Mouse (Mus musculus) lung, embryonic 16.5 days (tissue): ENCODE measurements around the gene Phf13. TPM values are rescaled to one million over a fixed set of nuclear protein-coding genes. Genes with fewer than 3 reads are reported as not detected.

Experiments used
- ATAC-seq: fragments of 200-750 bp; cut with Nextera tagmentation; 2 replicates; pipeline ENCODE4 v1.8.0; 2017; ENCODE audit warnings: low read depth, mild to moderate bottlenecking, moderate library complexity
- H3K27ac ChIP-seq: fragments of 300-500 bp; sonication (generic); 2 replicates; pipeline ENCODE4 v1.5.1; 2014; ENCODE audit warnings: mild to moderate bottlenecking, control low read depth, low read length
- H3K27me3 ChIP-seq: fragments of 300-500 bp; sonication (generic); 2 replicates; pipeline ENCODE4 v1.6.1; 2014; ENCODE audit warnings: low read depth, low read length, mixed read lengths; ENCODE audit not compliant: control insufficient read depth, insufficient read depth
- H3K36me3 ChIP-seq: fragments of 300-500 bp; sonication (generic); 2 replicates; pipeline ENCODE4 v1.6.1; 2014; ENCODE audit warnings: low read length; ENCODE audit not compliant: control insufficient read depth, insufficient read depth
- H3K4me1 ChIP-seq: fragments of 300-500 bp; sonication (generic); replicated peaks from 2 replicates; pipeline ENCODE4 v1.6.1; 2014; ENCODE audit warnings: low read length, mixed read lengths; ENCODE audit not compliant: control insufficient read depth, insufficient read depth
- H3K4me2 ChIP-seq: fragments of 300-500 bp; sonication (generic); 2 replicates; pipeline ENCODE4 v1.6.1; 2014; ENCODE audit warnings: low read depth, low read length, control low read depth
- H3K4me3 ChIP-seq: fragments of 300-500 bp; sonication (generic); 2 replicates; pipeline ENCODE4 v1.5.1; 2014; ENCODE audit warnings: mild to moderate bottlenecking, low read length, control low read depth
- H3K9ac ChIP-seq: fragments of 300-500 bp; sonication (generic); 2 replicates; pipeline ENCODE4 v1.6.1; 2014; ENCODE audit warnings: low read length, control low read depth
- H3K9me3 ChIP-seq: fragments of 300-500 bp; sonication (generic); 2 replicates; pipeline ENCODE4 v1.6.1; 2016; ENCODE audit warnings: low read length; ENCODE audit not compliant: control insufficient read depth
- WGBS: fragments of 180-500 bp; shearing (Covaris S2); extraction: QIAGEN DNeasy Blood & Tissue Kit; methylation state at CpG from one replicate; pipeline ENCODE4 v1.1.7; 2014; 5-methylcytosine and 5-hydroxymethylcytosine counted together
- polyA plus RNA-seq: library from polyadenylated mRNA; unstranded; fragments of >200 nt; fragmentation: Nextera tagmentation; extraction: Ambion mirVana; gene quantifications from 2 replicates; pipeline ENCODE4 v1.2.1, GENCODE M21; 2015

The Phf13 gene
- polyA plus RNA-seq, 1 experiment from 2014 or later, result 26.8 TPM

DNA sequence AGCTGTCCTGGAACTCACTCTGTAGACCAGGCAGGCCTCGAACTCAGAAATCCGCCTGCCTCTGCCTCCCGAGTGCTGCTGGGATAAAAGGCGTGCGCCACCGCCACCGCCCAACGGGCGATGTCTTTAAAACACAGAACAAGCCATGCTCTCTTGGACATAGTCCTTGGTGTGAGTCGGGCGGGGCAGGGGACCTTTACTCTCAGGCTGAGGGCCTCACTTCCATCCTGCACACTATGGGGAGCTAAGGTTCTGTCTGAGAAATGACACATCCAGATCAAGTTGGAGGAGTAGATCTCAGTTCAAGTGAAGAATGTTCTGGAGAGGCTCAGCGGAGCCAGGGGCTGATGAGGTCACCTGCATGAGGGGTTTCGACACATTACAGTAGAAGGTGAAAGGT lies 36.9 kb upstream of the Phf13 start:
- H3K27me3 ChIP-seq, result no peaks in the 10 kb centered on the region
- H3K4me1 ChIP-seq, result peaks cover 7% of the 10 kb centered on the region
- H3K4me3 ChIP-seq, result no peak overlapping the region
- H3K9me3 ChIP-seq, result no peaks in the 10 kb centered on the region
- no peak for ATAC-seq
- H3K27ac ChIP-seq, result no peak overlapping the region
- 87% methylated on average over 13 of the region's 13 CpGs for WGBS
- H3K4me2 ChIP-seq, result no peak overlapping the region
- H3K9ac ChIP-seq, result no peak overlapping the region
- H3K36me3 ChIP-seq, result no peaks in the 10 kb centered on the region

DNA sequence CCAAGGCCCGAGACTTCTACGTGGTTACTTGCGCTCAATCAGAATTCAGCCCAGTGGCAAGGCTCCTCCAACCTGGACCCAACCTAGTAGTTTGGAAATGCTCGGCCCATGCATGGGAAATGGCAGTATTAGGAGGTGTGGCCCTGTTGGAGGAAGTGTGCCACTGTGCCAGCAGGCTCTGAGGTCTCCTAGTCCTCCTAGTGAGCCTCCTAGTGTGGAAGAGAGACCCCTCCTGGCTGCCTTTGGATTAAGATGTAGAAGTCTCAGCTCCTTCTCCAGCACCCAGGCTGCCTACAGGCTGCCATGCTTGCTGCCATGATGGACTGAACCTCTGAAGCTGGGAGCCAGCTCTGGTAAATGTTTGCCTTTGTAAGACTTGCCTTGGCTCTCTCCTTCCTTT lies 33.9 kb upstream of the Phf13 start:
- no peak for ATAC-seq
- WGBS, result 72% methylated on average over 4 of the region's 4 CpGs

DNA sequence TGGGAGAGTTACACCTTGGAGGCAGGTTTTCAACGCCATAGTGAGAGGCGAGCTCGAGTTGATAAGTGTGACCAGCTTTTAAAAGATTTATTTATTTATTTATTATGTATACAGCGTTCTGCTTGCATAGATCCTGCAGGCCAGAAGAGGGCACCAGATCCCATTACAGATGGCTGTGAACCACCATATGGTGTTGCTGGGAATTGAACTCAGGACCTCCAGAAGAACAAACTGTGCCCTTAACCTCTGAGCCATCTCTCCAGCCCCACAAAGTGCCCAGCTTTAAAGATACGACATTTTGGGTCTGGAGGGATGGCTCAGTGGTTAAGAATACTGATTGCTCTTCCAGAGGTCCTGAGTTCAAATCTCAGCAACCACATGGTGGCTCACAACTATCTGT lies 33.0 kb upstream of the Phf13 start:
- H3K4me2 ChIP-seq, result no peak overlapping the region
- 34% methylated on average over 5 of the region's 5 CpGs for WGBS
- no peaks in the 10 kb centered on the region for H3K27me3 ChIP-seq
- no peak overlapping the region for H3K27ac ChIP-seq
- H3K4me3 ChIP-seq, result no peak overlapping the region
- no peaks in the 10 kb centered on the region for H3K9me3 ChIP-seq
- peaks cover 32% of the 10 kb centered on the region for H3K4me1 ChIP-seq
- 0 out of 2 replicates have a peak, but pooled peaks cover under 1% of the 10 kb centered on the region for H3K36me3 ChIP-seq
- no peak for ATAC-seq
- H3K9ac ChIP-seq, result no peak overlapping the region

More for the DNA sequence above, 33.9 kb upstream of the Phf13 start:
- Histone ChIP-seq H3K9ac (no peak overlapping the region), H3K9me3 (no peaks in the 10 kb centered on the region), H3K36me3 (no peaks in the 10 kb centered on the region), H3K27ac (no peak overlapping the region), H3K27me3 (no peaks in the 10 kb centered on the region), H3K4me3 (no peak overlapping the region), H3K4me1 (peaks cover 26% of the 10 kb centered on the region), H3K4me2 (no peak overlapping the region)

- peak overlapping the region; percentile 59 for H3K9ac ChIP-seq
- no peak overlapping the region for H3K27ac ChIP-seq
- H3K4me2 ChIP-seq, result peak overlapping the region; percentile 90
- no peak for ATAC-seq
- no peaks in the 10 kb centered on the region for H3K27me3 ChIP-seq
- 61% methylated on average over 15 of the region's 15 CpGs for WGBS
- peaks cover 5% of the 10 kb centered on the region; the same call in 1 of the 2 replicates for H3K36me3 ChIP-seq
- H3K4me3 ChIP-seq, result peak overlapping the region; percentile 78
- peaks cover 32% of the 10 kb centered on the region for H3K4me1 ChIP-seq
- no peaks in the 10 kb centered on the region for H3K9me3 ChIP-seq
Measured at GRCm38 (mm10) chr4:152028456-152028855, 32.4 kb upstream of the Phf13 start.

GRCm38 (mm10) chr4:152027524-152027923 lies 31.5 kb upstream of the Phf13 start, which contains the start of gene Zbtb48:
Zbtb48 (minus strand) TSS chr4:152027671.
- peak; percentile 98 for ATAC-seq
- Histone ChIP-seq H3K4me3 (peak within 1 kb of the TSS; percentile 78), H3K36me3 (peaks cover 12% of the 10 kb centered on the region; the same call in 1 of the 2 replicates), H3K27me3 (no peaks in the 10 kb centered on the region), H3K27ac (peak within 1 kb of the TSS; percentile 69), H3K4me1 (peaks cover 36% of the 10 kb centered on the region), H3K9ac (peak within 1 kb of the TSS; percentile 80), H3K4me2 (peak within 1 kb of the TSS; percentile 99), H3K9me3 (no peaks in the 10 kb centered on the region)
- under 1% methylated on average over 35 of the region's 35 CpGs for WGBS

DNA sequence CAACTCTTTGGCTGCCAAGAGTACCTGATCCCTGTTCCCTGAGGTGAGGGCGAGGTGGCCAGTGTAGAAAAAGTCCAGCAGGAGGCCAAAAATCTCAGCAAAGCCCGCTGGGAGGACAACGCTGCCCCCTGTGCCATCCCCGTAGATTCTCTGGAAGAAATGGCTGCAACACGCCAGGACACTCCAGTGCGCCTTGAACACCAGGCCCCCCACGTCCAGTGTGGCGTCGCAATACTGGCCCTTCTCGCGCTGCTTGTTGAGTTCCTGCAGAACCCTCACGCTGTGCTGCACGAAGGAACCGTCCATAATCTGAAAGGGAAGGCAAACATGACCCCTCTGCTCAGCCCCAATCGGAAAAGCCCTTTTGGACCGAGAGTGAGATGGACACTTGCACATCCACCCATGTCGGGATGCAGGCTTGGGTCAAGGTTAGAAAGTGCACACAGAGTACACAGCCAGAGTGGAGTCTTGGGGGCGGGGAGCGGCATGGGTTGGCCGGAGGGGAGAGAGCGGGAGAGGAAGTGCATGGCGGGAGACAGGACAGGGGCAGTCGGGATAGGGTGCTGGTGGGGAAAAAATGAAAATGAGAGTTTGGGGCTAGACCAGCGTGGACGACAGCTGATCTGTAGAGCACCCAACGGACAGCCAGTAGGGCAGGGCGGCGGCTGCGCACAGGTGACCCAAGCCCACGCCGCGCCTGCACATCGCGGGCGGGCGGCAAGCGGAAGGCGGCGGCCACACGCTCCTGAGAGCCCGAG lies 30.9 kb upstream of the Phf13 start:
- Histone ChIP-seq H3K4me2 (peak overlapping the region; percentile 99), H3K4me3 (peak overlapping the region; percentile 78), H3K9ac (peak overlapping the region; percentile 80), H3K27me3 (no peaks in the 10 kb centered on the region), H3K4me1 (peaks cover 36% of the 10 kb centered on the region), H3K9me3 (no peaks in the 10 kb centered on the region), H3K27ac (peak overlapping the region; percentile 69), H3K36me3 (peaks cover 12% of the 10 kb centered on the region; the same call in 1 of the 2 replicates)
- WGBS, result 1% methylated on average over 40 of the region's 41 CpGs
- peak; percentile 56 for ATAC-seq

- Histone ChIP-seq H3K4me2 (no peak overlapping the region), H3K9ac (0 out of 2 replicates have a peak overlapping the region, but pooled peaks have one; percentile 22), H3K4me1 (peaks cover 39% of the 10 kb centered on the region), H3K36me3 (peaks cover 32% of the 10 kb centered on the region), H3K27ac (no peak overlapping the region), H3K27me3 (no peaks in the 10 kb centered on the region), H3K9me3 (no peaks in the 10 kb centered on the region), H3K4me3 (no peak overlapping the region)
- WGBS, result 74% methylated on average over 11 of the region's 11 CpGs
- no peak for ATAC-seq
Measured at GRCm38 (mm10) chr4:152024525-152024924, 28.5 kb upstream of the Phf13 start.

DNA sequence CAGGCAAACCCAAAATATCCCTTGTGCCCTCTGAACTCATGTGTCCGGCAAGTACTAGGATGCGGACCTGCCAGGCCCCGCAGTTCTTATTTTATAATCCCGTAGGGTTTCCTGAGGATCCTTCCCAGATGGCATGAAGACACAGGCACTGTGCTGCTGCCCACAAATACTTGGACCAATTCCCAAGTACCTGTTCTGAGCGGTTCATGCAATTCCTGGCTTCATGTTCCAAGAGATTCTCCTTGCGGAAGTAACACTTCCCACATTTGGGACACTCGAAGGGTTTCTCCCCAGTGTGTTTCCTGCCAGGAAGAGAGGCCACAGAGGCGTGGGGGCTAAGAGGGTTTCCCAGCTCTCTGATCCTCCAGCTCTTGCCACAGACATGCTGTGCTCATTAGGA lies 26.4 kb upstream of the Phf13 start:
- no peak overlapping the region for H3K27ac ChIP-seq
- H3K27me3 ChIP-seq, result no peaks in the 10 kb centered on the region
- H3K4me1 ChIP-seq, result peaks cover 31% of the 10 kb centered on the region
- H3K4me3 ChIP-seq, result no peak overlapping the region
- WGBS, result 79% methylated on average over 8 of the region's 8 CpGs
- H3K4me2 ChIP-seq, result no peak overlapping the region
- no peak overlapping the region for H3K9ac ChIP-seq
- H3K36me3 ChIP-seq, result peaks cover 41% of the 10 kb centered on the region
- no peak for ATAC-seq
- no peaks in the 10 kb centered on the region for H3K9me3 ChIP-seq

- Histone ChIP-seq H3K4me2 (no peak overlapping the region), H3K4me1 (peaks cover 28% of the 10 kb centered on the region), H3K36me3 (peaks cover 43% of the 10 kb centered on the region), H3K27me3 (no peaks in the 10 kb centered on the region), H3K4me3 (no peak overlapping the region), H3K27ac (peak overlapping the region; percentile 55), H3K9me3 (no peaks in the 10 kb centered on the region), H3K9ac (no peak overlapping the region)
- WGBS, result 72% methylated on average over 12 of the region's 12 CpGs
- ATAC-seq, result peak; percentile 21; the same call in 1 of the 2 replicates
Measured at GRCm38 (mm10) chr4:152021568-152022097, 25.6 kb upstream of the Phf13 start.
